Mouse (Mus musculus): ENCODE results near the gene Serpina16.

- no peak for TF ChIP-seq CTCF (IDR thresholded peaks at IDR 0.05; ENCODE audit: extremely low read depth, insufficient read length, insufficient replicate concordance, low read depth, low read length)
- TF ChIP-seq POLR2A (IDR thresholded peaks at IDR 0.05; ENCODE audit: low read depth, low read length) = no peak
Measured at GRCm38 (mm10) chr12:103660076-103660475, 15.9 kb downstream of the Serpina16 start.

Data from small intestine, adult 2 months (tissue).